Mouse (Mus musculus): ENCODE data around the gene Igsf8. TPM values are rescaled to one million over a fixed set of nuclear protein-coding genes. Genes with fewer than 3 reads are reported as not detected.

Igsf8 gene
- total RNA-seq, 2 experiments from 2014 or later = 253 to 300 TPM

DNA sequence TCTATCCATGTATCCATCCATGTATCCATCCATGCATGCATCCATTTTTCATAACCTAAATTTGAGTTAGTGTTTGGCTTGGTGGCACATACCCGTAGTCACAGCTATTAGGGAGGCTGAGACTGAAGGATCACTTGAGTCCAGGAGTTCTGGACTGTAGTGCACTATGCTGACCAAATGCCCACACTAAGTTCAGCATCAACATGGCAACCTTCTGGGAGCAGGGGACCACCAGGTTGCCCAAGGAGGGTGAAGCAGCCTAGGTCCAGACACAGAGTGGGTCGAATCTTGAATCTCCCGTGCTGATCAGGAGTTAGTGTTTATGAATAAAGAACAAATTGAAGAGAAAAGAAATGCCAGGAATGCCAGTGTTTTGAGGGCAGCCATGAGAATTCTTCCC lies 9.8 kb downstream of the Igsf8 start:
- DNase-seq (ENCODE audit: low spot score in 2 of 2) = no peak
- intact Hi-C loops (cut with DNase I) = no loop called here

DNA sequence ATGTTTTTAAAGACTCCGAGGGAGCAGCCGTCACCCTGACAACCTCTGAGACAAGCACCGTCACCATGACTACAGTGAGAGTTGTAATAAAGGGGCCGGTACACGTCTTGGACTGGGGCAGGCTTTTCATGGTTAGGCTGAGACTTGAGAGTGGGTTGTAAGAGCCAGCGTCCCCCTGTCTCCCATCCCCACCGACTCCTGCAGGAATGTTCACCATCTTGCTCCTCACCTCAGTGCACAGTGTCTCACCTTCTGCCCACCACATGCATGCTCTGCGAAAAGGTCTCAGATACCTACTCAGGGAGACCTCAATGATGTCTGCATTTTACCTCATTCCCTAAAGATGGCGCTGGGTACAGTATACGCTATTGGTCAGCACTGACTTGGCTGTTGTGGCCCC lies 10.3 kb downstream of the Igsf8 start:
- intact Hi-C loops (cut with DNase I) = no loop called here

DNA sequence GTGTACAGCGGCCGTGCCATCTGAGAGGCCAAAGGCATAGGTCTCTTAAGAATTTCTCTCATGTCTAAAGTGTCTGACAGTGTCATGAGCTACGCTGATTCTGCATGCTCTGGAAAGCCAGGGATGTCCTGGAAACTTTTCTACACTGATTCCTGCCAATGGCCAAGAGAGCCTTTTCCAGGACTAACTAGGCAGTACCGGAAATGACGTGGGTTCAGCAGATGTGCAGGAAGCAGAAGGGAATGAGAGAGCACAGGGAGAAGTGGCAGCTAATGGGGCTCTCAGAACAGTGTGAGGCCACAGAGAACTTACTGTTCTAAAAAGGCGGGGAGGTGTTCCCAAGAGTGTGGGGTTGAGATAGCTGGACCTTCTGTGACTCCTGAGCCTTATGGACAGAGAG lies 11.9 kb downstream of the Igsf8 start:
- no peak for DNase-seq (ENCODE audit: low spot score in 2 of 2)
- intact Hi-C loops (cut with DNase I) = no loop called here

More for the DNA sequence above, 10.3 kb downstream of the Igsf8 start:
- DNase-seq (ENCODE audit: low spot score in 2 of 2) = no peak

DNA sequence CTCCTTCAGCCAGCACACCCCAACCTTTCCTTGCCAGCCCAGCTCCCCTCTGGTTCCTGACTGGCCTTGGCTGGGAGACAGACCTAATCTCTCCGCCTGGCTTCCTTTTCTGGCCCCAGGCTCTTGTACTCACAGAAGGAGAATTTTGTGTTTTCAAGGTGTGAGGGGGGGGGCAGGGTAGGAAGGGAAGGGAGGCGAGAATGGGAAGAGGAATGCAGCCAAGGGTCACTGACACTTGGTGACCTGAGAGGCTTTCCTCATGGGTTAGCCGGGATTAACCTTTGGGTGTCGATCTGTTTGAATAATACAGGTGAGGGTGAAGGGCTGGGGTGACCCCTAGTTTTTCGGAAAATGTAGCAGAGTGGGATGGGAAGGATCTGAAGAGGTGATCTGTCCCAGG lies 12.7 kb downstream of the Igsf8 start:
- DNase-seq (ENCODE audit: low spot score in 2 of 2) = no peak
- intact Hi-C loops (cut with DNase I) = no loop called here

- intact Hi-C loops (cut with DNase I) = no loop called here
- no peak for DNase-seq (ENCODE audit: low spot score in 2 of 2)
Measured at GRCm38 (mm10) chr1:172274547-172274946, 13.1 kb downstream of the Igsf8 start.

DNA sequence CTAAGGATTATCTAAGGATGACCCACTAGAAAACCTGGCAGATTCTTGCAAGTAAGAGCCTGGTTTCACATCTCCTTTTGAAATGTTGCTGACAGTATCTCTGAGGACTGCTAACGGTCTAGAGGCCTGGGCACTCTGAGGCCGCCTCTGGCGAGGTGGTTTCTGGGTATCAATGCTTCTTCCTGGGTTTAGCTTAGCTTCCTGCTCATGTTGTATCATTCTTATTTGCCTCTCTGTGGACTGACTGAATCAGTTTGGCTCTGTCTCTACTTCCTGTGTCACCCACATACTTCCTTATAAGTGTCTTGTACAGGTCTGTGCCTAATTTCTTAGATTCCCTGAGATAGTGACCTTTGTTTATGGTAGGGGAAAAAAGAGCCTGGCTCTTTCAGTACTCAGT lies 15.7 kb downstream of the Igsf8 start:
- intact Hi-C loops (cut with DNase I) = no loop called here
- no peak for DNase-seq (ENCODE audit: low spot score in 2 of 2)

DNA sequence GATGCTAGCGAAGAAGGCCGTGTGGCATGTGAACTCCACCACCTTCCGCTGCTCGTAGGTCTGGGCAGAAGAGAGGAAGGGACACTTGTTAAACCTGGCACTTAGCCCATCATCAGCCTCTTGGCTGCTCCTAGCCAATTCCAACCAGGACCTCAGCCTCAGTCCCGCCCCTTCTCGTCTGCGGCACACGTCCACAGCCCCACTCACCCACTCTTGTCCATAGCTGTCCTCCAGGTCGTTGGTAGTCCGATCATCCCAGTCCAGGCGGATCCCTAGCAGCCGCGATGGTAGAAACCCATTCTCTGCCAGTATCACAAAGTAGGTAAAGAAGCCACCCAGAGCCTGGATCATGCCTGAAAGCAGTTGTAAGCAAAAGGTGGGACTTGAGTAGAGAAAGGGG lies 16.9 kb downstream of the Igsf8 start:
- intact Hi-C loops (cut with DNase I) = no loop called here
- no peak for DNase-seq (ENCODE audit: low spot score in 2 of 2)

GRCm38 (mm10) chr1:172279768-172280509 lies 18.5 kb downstream of the Igsf8 start:
- intact Hi-C loops (cut with DNase I) = loop anchor here (2.0 kb wide), 1 partner anchor 27 kb away; no protein-coding TSS in a partner anchor

DNA sequence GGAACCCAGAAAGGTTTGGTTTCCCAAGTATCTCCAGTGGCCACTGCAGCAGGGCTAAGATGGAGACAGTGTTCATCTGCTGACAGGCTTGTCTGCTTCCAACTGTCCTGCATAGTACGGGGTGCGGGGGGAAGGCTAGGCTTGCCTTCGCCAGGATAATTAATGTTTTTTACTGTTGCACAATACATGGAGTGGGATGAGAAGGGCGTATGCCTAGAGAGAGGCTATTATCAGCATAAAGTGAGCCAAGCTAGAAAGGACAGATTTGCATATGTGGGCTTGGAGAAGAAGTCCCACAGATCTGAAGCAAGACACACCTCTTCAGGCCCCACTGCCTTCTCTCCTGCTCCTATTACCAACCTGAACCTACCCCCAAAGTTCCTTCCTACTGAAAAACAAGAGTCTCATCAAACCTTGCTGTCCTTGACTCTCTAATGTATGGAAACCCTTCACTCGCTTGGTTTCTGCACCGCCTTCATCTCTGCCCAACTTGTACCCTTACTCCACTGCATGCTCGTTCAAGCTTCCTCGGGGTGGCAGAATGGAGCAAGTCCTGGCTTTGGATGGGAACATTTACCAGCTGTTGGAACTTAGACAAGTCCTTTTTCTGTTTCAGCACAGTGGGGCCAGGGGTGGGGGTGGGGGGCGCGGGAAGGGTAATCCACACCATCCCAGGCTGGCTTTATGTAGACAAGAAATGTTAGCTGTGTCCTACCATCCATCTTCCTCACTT lies 20.2 kb downstream of the Igsf8 start:
- DNase-seq (ENCODE audit: low spot score in 2 of 2) = no peak
- intact Hi-C loops (cut with DNase I) = loop anchor here (2.0 kb wide), 1 partner anchor 25 kb away; no protein-coding TSS in a partner anchor

More at GRCm38 (mm10) chr1:172279768-172280509, 18.5 kb downstream of the Igsf8 start:
- no peak for DNase-seq (ENCODE audit: low spot score in 2 of 2)

DNA sequence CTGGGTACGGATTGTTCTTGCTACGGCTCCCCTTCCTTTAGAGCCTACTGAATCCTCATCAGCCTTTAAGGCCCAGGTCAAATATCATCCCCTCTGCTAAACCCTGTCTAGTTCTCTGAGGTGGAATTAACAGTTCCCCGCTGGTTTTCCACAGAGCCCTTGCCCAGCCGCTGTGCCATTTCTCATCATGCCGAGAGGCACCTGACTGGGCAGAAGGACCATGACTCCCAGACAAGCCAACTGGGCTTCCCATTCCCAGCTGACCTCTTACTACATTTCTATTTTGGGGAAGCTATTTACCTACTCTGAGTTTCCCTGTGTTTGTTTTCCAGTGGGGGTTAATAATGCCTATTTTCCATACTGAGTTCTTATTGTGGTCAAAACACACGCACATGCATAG lies 21.6 kb downstream of the Igsf8 start:
- no peak for DNase-seq (ENCODE audit: low spot score in 2 of 2)
- intact Hi-C loops (cut with DNase I) = no loop called here

DNA sequence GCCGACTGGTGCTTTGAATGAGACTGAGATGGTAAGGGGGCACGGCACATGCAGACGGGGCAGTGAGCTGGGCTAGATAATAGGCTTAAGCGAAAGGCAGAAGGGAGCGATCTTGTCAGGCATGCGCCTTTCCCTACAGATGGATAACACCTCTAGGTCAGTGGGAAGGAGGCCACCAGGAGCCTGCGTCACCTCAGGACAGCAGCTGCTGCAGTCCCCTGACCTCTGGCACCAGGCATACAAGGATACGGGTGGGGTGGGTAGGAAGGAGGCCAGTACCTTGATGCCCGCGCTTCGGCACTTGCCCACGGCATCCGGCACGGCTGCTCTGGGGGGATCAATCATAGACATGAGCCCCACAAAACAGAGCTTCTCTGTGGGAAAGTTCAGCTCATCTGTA lies 22.8 kb downstream of the Igsf8 start:
- intact Hi-C loops (cut with DNase I) = no loop called here
- DNase-seq (ENCODE audit: low spot score in 2 of 2) = no peak

DNA sequence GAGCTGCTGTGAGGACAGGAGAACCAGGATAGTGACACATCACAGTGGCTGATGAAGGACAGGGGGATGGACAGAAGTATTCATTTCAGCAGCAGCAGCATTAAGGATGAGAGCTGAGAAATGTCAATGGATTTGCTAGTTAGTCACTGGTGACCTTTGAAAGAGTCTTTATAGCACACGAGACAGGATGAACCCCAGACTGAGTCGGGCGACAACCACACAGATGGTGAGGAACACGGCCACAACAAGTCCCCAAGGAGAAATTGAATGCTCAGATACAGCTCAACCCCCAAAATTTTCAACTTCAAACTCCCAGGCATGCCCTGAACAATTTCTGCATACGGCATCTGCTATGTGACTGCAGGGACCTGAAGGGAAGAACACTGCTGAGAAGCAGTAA lies 25.3 kb downstream of the Igsf8 start:
- intact Hi-C loops (cut with DNase I) = no loop called here
- DNase-seq (ENCODE audit: low spot score in 2 of 2) = no peak

GRCm38 (mm10) chr1:172288900-172289616 lies 27.6 kb downstream of the Igsf8 start:
- no peak for DNase-seq (ENCODE audit: low spot score in 2 of 2)
- intact Hi-C loops (cut with DNase I) = no loop called here

DNA sequence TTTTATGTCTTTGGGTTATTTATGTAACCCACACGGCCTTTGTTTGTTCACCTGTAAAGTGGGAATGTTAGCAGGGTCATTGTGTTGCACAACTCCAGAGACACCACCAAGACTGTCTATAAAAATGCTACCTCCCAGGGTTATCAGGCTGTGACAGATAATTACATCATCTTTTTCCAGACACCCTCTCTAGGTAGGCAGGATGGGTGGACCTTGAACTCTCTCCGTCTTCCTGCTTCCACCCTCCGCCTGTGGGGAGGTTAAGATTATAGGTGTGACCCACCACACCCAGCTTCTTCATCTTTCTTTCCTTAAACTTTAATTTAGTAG lies 28.1 kb downstream of the Igsf8 start:
- intact Hi-C loops (cut with DNase I) = no loop called here
- no peak for DNase-seq (ENCODE audit: low spot score in 2 of 2)

DNA sequence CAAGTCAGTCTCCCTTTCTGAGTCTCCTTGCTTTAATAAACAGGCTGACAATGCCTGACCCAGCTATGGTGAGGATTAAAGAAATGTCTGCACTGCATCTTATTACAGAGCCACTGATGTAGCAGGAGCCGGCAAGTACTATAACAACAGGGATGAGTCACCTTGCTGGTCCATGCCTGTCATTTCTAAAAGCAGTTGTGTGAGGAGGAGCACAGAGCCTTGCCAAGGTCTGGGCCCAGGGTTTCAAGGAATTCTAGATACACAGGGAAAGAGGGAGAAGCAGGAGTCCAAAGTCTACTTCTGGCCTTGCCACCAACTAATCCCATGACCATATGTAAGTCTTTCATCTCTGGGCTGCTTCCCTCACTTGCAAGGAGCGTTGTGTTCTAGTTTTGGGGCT lies 31.4 kb downstream of the Igsf8 start:
- DNase-seq (ENCODE audit: low spot score in 2 of 2) = peak in 1 of 2 experiments; percentile 56
- intact Hi-C loops (cut with DNase I) = no loop called here

DNA sequence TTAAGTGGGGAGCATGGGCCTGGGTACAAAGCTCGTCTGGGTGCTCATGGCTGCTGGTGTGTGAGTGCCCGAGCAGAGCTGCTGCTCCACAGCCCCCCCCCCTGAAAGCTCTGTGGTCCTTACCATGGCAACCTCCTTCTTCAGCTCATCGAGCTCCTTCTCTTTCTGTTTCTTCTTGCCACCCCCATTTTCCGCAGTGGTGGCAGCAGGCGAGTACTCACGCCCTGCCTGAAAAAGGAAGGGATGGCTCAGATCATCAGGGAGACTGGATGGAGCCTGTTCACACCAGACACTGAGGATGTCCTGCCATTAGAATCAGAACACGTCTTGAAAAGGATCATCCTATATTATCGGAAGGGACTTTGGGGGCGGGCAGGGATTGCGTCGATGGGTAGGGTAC lies 32.0 kb downstream of the Igsf8 start:
- DNase-seq (ENCODE audit: low spot score in 2 of 2) = peak in 1 of 2 experiments; percentile 44
- intact Hi-C loops (cut with DNase I) = no loop called here

- intact Hi-C loops (cut with DNase I) = no loop called here
- DNase-seq (ENCODE audit: low spot score in 2 of 2) = no peak
Measured at GRCm38 (mm10) chr1:172295751-172296197, 34.3 kb downstream of the Igsf8 start.

GRCm38 (mm10) chr1:172296816-172297510 lies 35.5 kb downstream of the Igsf8 start:
- intact Hi-C loops (cut with DNase I) = no loop called here
- no peak for DNase-seq (ENCODE audit: low spot score in 2 of 2)

DNA sequence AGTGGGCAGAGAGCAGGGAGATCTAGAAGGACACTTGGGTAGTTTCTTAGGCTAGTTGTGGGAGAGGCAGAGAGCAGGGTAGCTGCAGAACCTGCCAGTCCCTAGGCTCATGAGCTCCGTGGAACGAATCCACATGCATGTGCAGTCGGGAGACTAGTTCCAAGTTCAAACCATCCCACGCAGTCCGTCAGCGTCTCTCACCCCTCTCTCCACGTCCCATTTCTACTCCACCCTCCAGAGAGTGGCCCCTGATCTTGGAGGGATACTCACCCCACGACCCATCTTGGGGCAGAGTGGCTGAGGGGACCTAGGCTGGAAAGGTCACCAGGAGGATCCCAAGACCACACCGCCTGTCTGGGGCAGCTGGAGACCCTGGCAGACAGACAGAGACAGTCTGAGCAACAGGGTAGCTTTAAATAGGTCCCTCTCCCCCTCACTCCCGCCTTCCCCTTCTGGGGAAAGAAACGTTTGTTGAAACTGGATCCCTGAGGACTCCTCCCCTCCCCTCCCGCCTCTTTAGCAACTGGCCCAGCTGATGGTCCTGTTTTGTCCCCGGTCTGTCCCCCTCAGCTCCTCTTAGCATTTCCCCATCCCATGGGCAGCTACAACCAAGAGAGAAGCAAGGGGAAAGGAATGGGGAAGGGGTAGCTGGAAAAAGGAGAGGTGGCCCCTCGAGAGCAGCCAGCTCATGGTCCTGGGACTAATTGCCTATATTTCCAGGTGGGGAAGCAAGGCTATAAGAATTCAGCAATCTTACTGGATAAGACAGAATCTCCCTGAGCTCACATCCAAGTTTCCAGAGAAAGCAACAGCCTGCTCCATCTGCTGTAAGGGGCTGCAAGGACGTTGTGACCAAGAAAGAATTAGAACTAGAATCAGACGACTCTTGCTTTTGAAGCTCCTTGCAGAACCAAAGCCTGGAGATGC lies 36.4 kb downstream of the Igsf8 start, which contains the start of gene Atp1a2:
Gene Atp1a2 (minus strand): TSS at position 454 of the 927 bp plus-strand sequence.
- intact Hi-C loops (cut with DNase I) = no loop called here
- DNase-seq (ENCODE audit: low spot score in 2 of 2) = peak in 1 of 2 experiments; percentile 71

Measured in left cerebral cortex, postnatal 36 days (tissue).